Mouse (Mus musculus): ENCODE data around the gene Pkhd1. TPM values are rescaled to one million over a fixed set of nuclear protein-coding genes. Genes with fewer than 3 reads are reported as not detected.

Pkhd1 gene
- total and polyA plus RNA-seq, 2 experiments from 2014 or later, result 0.38 TPM; not detected in 1

DNA sequence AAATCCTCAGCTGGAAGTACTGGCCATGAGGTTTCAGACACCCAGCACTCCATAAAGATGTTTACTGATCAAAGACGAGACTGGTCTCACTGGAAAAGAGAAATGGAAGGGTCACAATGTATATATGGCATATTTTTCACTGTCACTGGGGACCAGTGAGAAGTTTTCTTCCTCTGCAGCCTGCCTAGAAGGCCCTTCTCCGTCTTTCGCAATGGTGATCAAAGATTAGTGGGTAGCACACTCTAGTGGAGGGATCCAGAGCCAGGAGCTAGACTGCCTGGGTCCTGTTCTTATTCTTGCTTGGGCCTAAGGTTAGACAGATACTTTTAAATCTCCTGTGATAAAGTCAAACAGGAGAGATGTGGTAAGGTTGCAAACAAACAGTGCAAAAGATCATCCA, 311.7 kb downstream of the Pkhd1 start:
- no peak for DNase-seq (ENCODE audit: low spot score)
- Histone ChIP-seq H3K9ac (replicated peaks; ENCODE audit: low read depth, low read length) (no peak overlapping the region), H3K36me3 (replicated peaks; ENCODE audit: control insufficient read depth, insufficient read depth, low read length) (no peaks in the 10 kb centered on the region), H3K9me3 (replicated peaks; ENCODE audit: control insufficient read depth, low read length) (no peaks in the 10 kb centered on the region), H3K4me3 (ENCODE audit: low read depth, low read length) (no peak overlapping the region), H3K4me1 (ENCODE audit: control insufficient read depth, insufficient read depth) (no peaks in the 10 kb centered on the region), H3K27me3 (ENCODE audit: control insufficient read depth, insufficient read depth, low read length) (no peaks in the 10 kb centered on the region), H3K27ac (ENCODE audit: low read depth) (no peak overlapping the region), H3K4me2 (ENCODE audit: low read depth, low read length) (no peak overlapping the region)
- no peak for ATAC-seq (ENCODE audit: insufficient read depth, low read depth)
- WGBS, result 47% methylated on average over 3 of the region's 3 CpGs
- no peak for TF ChIP-seq CTCF (IDR thresholded peaks at IDR 0.05; ENCODE audit: low read depth)
- TF ChIP-seq EP300 (IDR thresholded peaks at IDR 0.05; ENCODE audit: low read depth), result no peak

DNA sequence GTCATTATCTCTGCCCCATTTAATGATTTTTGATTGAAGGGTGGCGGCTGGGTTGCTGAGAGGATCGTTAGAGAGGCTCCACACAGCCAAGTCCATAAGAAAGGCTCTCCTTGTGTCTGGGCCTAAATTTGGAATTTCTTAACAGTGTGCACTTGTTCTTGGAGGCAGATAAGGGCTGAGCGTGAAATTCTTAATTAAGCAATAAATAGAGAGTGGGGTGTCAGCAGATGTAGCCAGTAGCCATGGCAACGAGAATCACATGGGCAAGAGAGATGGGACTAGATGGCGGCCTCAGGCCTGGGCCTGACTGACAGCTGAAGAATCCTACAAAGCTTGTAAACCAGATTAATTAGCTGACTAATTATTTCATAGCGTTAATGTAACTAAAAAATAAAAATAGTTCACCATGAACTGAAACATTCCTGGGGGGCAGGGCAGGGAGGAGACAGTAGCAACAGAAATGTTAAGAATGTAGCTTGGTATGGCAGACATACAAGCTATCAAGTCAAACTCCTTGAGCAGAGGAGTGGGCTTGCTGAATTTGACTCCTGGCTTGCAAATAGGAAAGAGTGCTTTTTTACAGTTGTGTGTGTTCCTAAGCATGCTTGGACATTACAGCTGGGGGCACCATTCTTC, 314.8 kb downstream of the Pkhd1 start:
- H3K27ac ChIP-seq (ENCODE audit: low read depth), result no peak overlapping the region
- no peaks in the 10 kb centered on the region for H3K36me3 ChIP-seq (replicated peaks; ENCODE audit: control insufficient read depth, insufficient read depth, low read length)
- H3K9ac ChIP-seq (replicated peaks; ENCODE audit: low read depth, low read length), result no peak overlapping the region
- H3K4me2 ChIP-seq (ENCODE audit: low read depth, low read length), result no peak overlapping the region
- H3K4me3 ChIP-seq (ENCODE audit: low read depth, low read length), result no peak overlapping the region
- H3K27me3 ChIP-seq (ENCODE audit: control insufficient read depth, insufficient read depth, low read length), result no peaks in the 10 kb centered on the region
- TF ChIP-seq EP300 (IDR thresholded peaks at IDR 0.05; ENCODE audit: low read depth), result no peak
- TF ChIP-seq CTCF (IDR thresholded peaks at IDR 0.05; ENCODE audit: low read depth), result no peak
- no peaks in the 10 kb centered on the region for H3K9me3 ChIP-seq (replicated peaks; ENCODE audit: control insufficient read depth, low read length)
- ATAC-seq (ENCODE audit: insufficient read depth, low read depth) (no peak), DNase-seq (ENCODE audit: low spot score) (no peak)
- H3K4me1 ChIP-seq (ENCODE audit: control insufficient read depth, insufficient read depth), result no peaks in the 10 kb centered on the region
- WGBS, result 60% methylated on average over 6 of the region's 6 CpGs

DNA sequence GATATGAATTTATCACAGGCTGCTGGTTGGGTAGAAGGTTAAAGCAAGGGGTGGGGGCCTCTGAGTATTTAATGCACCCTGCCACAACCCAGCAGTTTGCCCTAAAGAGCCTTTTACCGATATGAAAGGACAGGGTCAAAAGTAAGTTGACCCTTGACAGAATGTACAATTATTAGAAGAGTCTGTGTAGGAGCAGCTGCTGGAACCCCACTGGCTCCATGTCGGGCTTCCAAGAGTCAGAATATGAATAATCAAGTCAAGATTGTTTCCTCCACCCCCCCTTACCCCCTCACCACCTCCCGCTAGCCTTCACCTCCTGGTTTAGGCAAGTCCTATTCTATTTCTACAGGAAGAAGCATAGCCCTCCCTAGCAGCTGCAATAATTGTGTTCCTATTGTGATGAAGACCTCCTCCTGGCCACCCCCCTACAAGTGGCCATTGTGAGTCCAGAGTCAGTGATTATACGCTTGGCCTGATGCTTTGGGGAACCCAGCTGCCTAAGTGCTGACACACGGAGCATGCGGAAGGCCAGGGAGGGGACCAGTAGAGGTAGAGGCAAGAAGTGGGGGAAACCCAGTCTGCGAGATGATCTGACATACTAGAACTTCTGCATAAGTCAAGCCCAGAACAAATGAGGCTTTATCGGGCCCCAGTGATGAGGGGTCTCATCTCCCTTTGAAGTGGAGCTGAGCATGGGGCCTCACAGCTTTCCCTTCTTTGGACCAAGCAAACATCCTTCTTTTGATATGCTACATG, 315.5 kb downstream of the Pkhd1 start:
- Histone ChIP-seq H3K9me3 (replicated peaks; ENCODE audit: control insufficient read depth, low read length) (no peaks in the 10 kb centered on the region), H3K9ac (replicated peaks; ENCODE audit: low read depth, low read length) (no peak overlapping the region), H3K4me1 (ENCODE audit: control insufficient read depth, insufficient read depth) (no peaks in the 10 kb centered on the region), H3K4me3 (ENCODE audit: low read depth, low read length) (no peak overlapping the region), H3K27me3 (ENCODE audit: control insufficient read depth, insufficient read depth, low read length) (no peaks in the 10 kb centered on the region), H3K36me3 (replicated peaks; ENCODE audit: control insufficient read depth, insufficient read depth, low read length) (no peaks in the 10 kb centered on the region), H3K4me2 (ENCODE audit: low read depth, low read length) (no peak overlapping the region), H3K27ac (ENCODE audit: low read depth) (no peak overlapping the region)
- TF ChIP-seq CTCF (IDR thresholded peaks at IDR 0.05; ENCODE audit: low read depth) (no peak), EP300 (IDR thresholded peaks at IDR 0.05; ENCODE audit: low read depth) (no peak)
- WGBS, result 69% methylated on average over 8 of the region's 8 CpGs
- no peak for DNase-seq (ENCODE audit: low spot score)
- ATAC-seq (ENCODE audit: insufficient read depth, low read depth), result no peak

DNA sequence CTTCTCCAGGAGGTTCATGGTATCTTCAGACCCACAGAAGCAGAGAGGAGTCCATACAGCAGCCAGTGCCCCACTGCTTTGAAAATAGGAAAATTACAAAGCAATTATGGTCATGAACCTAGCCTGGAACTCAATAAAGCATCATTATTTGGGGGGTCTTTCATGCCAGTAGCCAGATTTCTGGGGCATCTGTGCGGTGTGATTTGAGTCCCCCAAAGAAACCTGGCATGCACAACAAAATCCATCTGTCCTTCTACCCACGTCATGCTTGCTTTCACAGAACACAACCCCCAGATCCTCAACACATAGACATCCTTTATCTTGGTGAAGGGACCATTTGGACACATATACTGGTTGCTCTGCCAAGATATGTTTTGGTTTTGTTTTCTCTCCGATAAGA, 316.2 kb downstream of the Pkhd1 start:
- Histone ChIP-seq H3K4me3 (ENCODE audit: low read depth, low read length) (no peak overlapping the region), H3K9me3 (replicated peaks; ENCODE audit: control insufficient read depth, low read length) (no peaks in the 10 kb centered on the region), H3K27ac (ENCODE audit: low read depth) (no peak overlapping the region), H3K27me3 (ENCODE audit: control insufficient read depth, insufficient read depth, low read length) (no peaks in the 10 kb centered on the region), H3K9ac (replicated peaks; ENCODE audit: low read depth, low read length) (no peak overlapping the region), H3K4me2 (ENCODE audit: low read depth, low read length) (no peak overlapping the region), H3K36me3 (replicated peaks; ENCODE audit: control insufficient read depth, insufficient read depth, low read length) (no peaks in the 10 kb centered on the region), H3K4me1 (ENCODE audit: control insufficient read depth, insufficient read depth) (no peaks in the 10 kb centered on the region)
- ATAC-seq (ENCODE audit: insufficient read depth, low read depth) (no peak), DNase-seq (ENCODE audit: low spot score) (no peak)
- TF ChIP-seq EP300 (IDR thresholded peaks at IDR 0.05; ENCODE audit: low read depth) (no peak), CTCF (IDR thresholded peaks at IDR 0.05; ENCODE audit: low read depth) (no peak)
- WGBS, result 74% methylated on average over 3 of the region's 3 CpGs

DNA sequence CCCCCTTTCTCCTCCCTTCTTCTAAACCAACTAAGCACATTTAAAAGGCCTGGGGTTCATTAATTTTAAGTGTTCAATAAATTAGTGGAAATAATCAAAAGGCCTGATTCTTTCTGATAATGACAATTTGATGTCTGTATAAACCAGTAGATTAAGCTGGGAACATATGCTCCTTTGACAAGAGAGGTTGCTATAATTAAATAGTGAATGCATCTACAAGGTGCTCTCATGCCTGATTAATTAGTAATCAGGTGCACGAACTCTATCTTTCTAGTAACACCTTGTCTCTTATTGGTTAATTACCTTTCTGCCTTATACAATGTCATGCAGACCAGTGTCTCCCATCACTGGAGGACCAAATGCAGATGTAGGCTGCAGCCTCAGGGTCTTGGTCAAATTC, 329.2 kb downstream of the Pkhd1 start:
- 55% methylated on average over 1 of the region's 1 CpGs for WGBS
- DNase-seq (ENCODE audit: low spot score), result no peak
- H3K36me3 ChIP-seq (replicated peaks; ENCODE audit: control insufficient read depth, insufficient read depth, low read length), result no peaks in the 10 kb centered on the region

More for the DNA sequence above, 329.2 kb downstream of the Pkhd1 start:
- Histone ChIP-seq H3K4me3 (ENCODE audit: low read depth, low read length) (no peak overlapping the region), H3K9ac (replicated peaks; ENCODE audit: low read depth, low read length) (no peak overlapping the region), H3K4me2 (ENCODE audit: low read depth, low read length) (no peak overlapping the region), H3K4me1 (ENCODE audit: control insufficient read depth, insufficient read depth) (no peaks in the 10 kb centered on the region), H3K27me3 (ENCODE audit: control insufficient read depth, insufficient read depth, low read length) (no peaks in the 10 kb centered on the region), H3K9me3 (replicated peaks; ENCODE audit: control insufficient read depth, low read length) (no peaks in the 10 kb centered on the region), H3K27ac (ENCODE audit: low read depth) (no peak overlapping the region)
- no peak for TF ChIP-seq EP300 (IDR thresholded peaks at IDR 0.05; ENCODE audit: low read depth)
- TF ChIP-seq CTCF (IDR thresholded peaks at IDR 0.05; ENCODE audit: low read depth), result no peak
- no peak for ATAC-seq (ENCODE audit: insufficient read depth, low read depth)
